In genomic region chr11:103197340-103197739, GRCm38 (mm10) we compare ENCODE assay signal across 39 mouse cellular contexts. TPM values are rescaled to one million over a fixed set of nuclear protein-coding genes. Genes with fewer than 3 reads are reported as not detected.
DNase-seq lines count a peak whose midpoint lies in the region; ATAC-seq and TF ChIP-seq lines count a peak whose summit lies in the region.
"Had no signal": no experiment of that assay in that cellular context is flagged by ENCODE, and none has a peak within 500 bp of the region (broad histone marks: within the 10 kb centered on the region; RNA-seq: fewer than 3 reads in every experiment).

No protein-coding gene starts in this region.

- H3K4me3 ChIP-seq in gastrocnemius, adult 2 months, result no peak overlapping the region
- H3K4me3 ChIP-seq: embryonic facial prominence, embryonic 13.5 days; forebrain, embryonic 15.5 days; heart, embryonic 10.5 days; heart, embryonic 15.5 days; hindbrain, embryonic 12.5 days; intestine, embryonic 15.5 days; limb, embryonic 13.5 days; lung, embryonic 15.5 days; midbrain, embryonic 15.5 days; neural tube, embryonic 15.5 days; stomach, embryonic 15.5 days had no signal

- intact Hi-C loops in gastrocnemius, adult 2 months (cut with DNase I), result no loop called here
- intact Hi-C loops in left cerebral cortex, postnatal 25 days (cut with DNase I), result no loop called here

- no peak for TF ChIP-seq CTCF in gastrocnemius, adult 2 months (IDR thresholded peaks at IDR 0.05)

- H3K27ac ChIP-seq in gastrocnemius, adult 2 months, result no peak overlapping the region
- H3K27ac ChIP-seq: embryonic facial prominence, embryonic 13.5 days; forebrain, embryonic 10.5 days; forebrain, embryonic 15.5 days; heart, embryonic 10.5 days; heart, embryonic 15.5 days; hindbrain, embryonic 12.5 days; hindbrain, postnatal 0 days; intestine, embryonic 15.5 days; limb, embryonic 13.5 days; lung, embryonic 15.5 days; midbrain, embryonic 10.5 days; midbrain, embryonic 15.5 days; neural tube, embryonic 15.5 days; stomach, embryonic 15.5 days had no signal

- no peak for ATAC-seq in CD4-positive, CD25-positive, alpha-beta regulatory T cell, adult 4 months
- ATAC-seq: forebrain, embryonic 15.5 days; hindbrain, postnatal 0 days; intestine, embryonic 15.5 days; midbrain, embryonic 15.5 days had no signal

- DNase-seq in gastrocnemius, adult 2 months, result peak; percentile 11
- DNase-seq in gastrocnemius, postnatal 25 days, result no peak
- peak; percentile 84 for DNase-seq in right cerebral cortex, adult 18-20 months
- DNase-seq in right cerebral cortex, postnatal 14 days, result no peak
- peak; percentile 51 to 94 for DNase-seq in left cerebral cortex, postnatal 25 days (ENCODE audit: low spot score in 2 of 2)
- no peak for DNase-seq in heart, postnatal 4 days
- DNase-seq: adrenal gland, adult 8-10 months; B cell, adult 2 months; kidney, adult 2 months; retina, postnatal 1 day; thymus, postnatal 14 days had no signal

RNA-seq across cellular contexts. Expression of gene 1700023F06Rik, which starts 11.0 kb away (rescaled TPM):
- total RNA-seq in gastrocnemius, adult 2 months (2021), result not detected
- not detected for total RNA-seq in gastrocnemius, postnatal 25 days (2021)
- total RNA-seq in left cerebral cortex, postnatal 25 days (2021), result 1 to 10 TPM; 1.5 to 2.4 TPM
- total RNA-seq in heart, postnatal 4 days (2021), result not detected
- not detected for polyA plus RNA-seq in CD4-positive, CD25-positive, alpha-beta regulatory T cell, adult 4 months (2017; shearing (Covaris generic))
- total RNA-seq: CH12.LX; ES-E14; gastrocnemius, adult 8-10 months; granulocyte monocyte progenitor cell, adult 5-6 weeks; heart, postnatal 25 days; hindbrain, postnatal 0 days had no signal
- polyA plus RNA-seq: liver, embryonic 16.5 days had no signal

RNA-seq across cellular contexts. Expression of gene Spata32, which starts 20.9 kb away (rescaled TPM):
- not detected for total RNA-seq in gastrocnemius, adult 2 months (2021)
- not detected for total RNA-seq in gastrocnemius, postnatal 25 days (2021)
- total RNA-seq in left cerebral cortex, postnatal 25 days (2021), result 1 to 10 TPM; 1.3 to 1.4 TPM
- total RNA-seq in heart, postnatal 4 days (2021), result not detected
- polyA plus RNA-seq in CD4-positive, CD25-positive, alpha-beta regulatory T cell, adult 4 months (2017; shearing (Covaris generic)), result not detected
- total RNA-seq: adrenal gland, adult 8-10 months; adrenal gland, postnatal 4 days; CH12.LX; ES-E14; gastrocnemius, adult 8-10 months; heart, postnatal 25 days; megakaryocyte progenitor cell, adult 5-6 weeks had no signal
- polyA plus RNA-seq: embryonic facial prominence, embryonic 13.5 days; forebrain, embryonic 10.5 days; heart, embryonic 10.5 days; heart, embryonic 15.5 days; hindbrain, embryonic 12.5 days; intestine, embryonic 15.5 days; kidney, adult 2 months; kidney, embryonic 16.5 days; large intestine, adult 2 months; limb, embryonic 13.5 days; liver, embryonic 11.5 days; liver, embryonic 16.5 days; lung, embryonic 15.5 days; midbrain, embryonic 10.5 days; small intestine, adult 2 months; stomach, embryonic 15.5 days; urinary bladder, adult 2 months had no signal

RNA-seq across cellular contexts. Expression of gene Fmnl1, which starts 26.4 kb away (rescaled TPM):
- total RNA-seq in gastrocnemius, adult 2 months (2021), result 1 to 10 TPM; 4.2 to 5.7 TPM
- 1 to 10 TPM; 4.7 to 4.9 TPM for total RNA-seq in gastrocnemius, postnatal 25 days (2021)
- total RNA-seq in left cerebral cortex, postnatal 25 days (2021), result 100 to 1,000 TPM; 146 to 197 TPM
- total RNA-seq in heart, postnatal 4 days (2021), result 1 to 10 TPM; 7.4 to 8.6 TPM
- polyA plus RNA-seq in CD4-positive, CD25-positive, alpha-beta regulatory T cell, adult 4 months (2017; shearing (Covaris generic)), result 10 to 100 TPM; 54.2 to 69.6 TPM

Comparison
In these comparisons a context has a peak if more than half of its experiments do, and no peak if none do; other contexts are left out.
1. DNase-seq: peak in gastrocnemius, adult 2 months (single experiment), right cerebral cortex, adult 18-20 months (single experiment) and left cerebral cortex, postnatal 25 days (2 of 2); none in gastrocnemius, postnatal 25 days (single experiment), right cerebral cortex, postnatal 14 days (single experiment) and heart, postnatal 4 days (single experiment).
2. RNA of gene Fmnl1, which starts 26.4 kb away (total RNA-seq): 146 to 197 TPM in left cerebral cortex, postnatal 25 days; 7.4 to 8.6 TPM in heart, postnatal 4 days, 4.2 to 5.7 TPM in gastrocnemius, adult 2 months and 4.7 to 4.9 TPM in gastrocnemius, postnatal 25 days; every median in the first group is over 10 times any median in the second.